Mouse (Mus musculus) spleen, postnatal 10 days (tissue): ENCODE results near the gene Hsd17b12.

Experiments used
- DNase-seq, 2 experiments: peaks; one replicate each; pipeline ENCODE4 v3.0.0; 2021 to 2022; ENCODE audit warnings: low spot score in 2 of 2

Gene Hsd17b12

GRCm38 (mm10) chr2:94089901-94090300 is 67.9 kb downstream of the Hsd17b12 start:
- DNase-seq = no peak

- no peak for DNase-seq
Measured at GRCm38 (mm10) chr2:94069482-94069881, 88.3 kb downstream of the Hsd17b12 start.

- no peak for DNase-seq
Measured at GRCm38 (mm10) chr2:94066540-94067135, 91.1 kb downstream of the Hsd17b12 start.

GRCm38 (mm10) chr2:94066120-94066519 is 91.6 kb downstream of the Hsd17b12 start:
- DNase-seq = no peak

GRCm38 (mm10) chr2:94062791-94063190 is 95.0 kb downstream of the Hsd17b12 start:
- DNase-seq = no peak

- DNase-seq = peak in 1 of 2 experiments; percentile 15
Measured at GRCm38 (mm10) chr2:94059459-94059858, 98.3 kb downstream of the Hsd17b12 start.

GRCm38 (mm10) chr2:94054813-94055212 is 103.0 kb downstream of the Hsd17b12 start:
- DNase-seq = peak in 1 of 2 experiments; percentile 19

- DNase-seq = no peak
Measured at GRCm38 (mm10) chr2:94051952-94052351, 105.8 kb downstream of the Hsd17b12 start.

GRCm38 (mm10) chr2:94050901-94051300 is 106.9 kb downstream of the Hsd17b12 start:
- DNase-seq = no peak

- no peak for DNase-seq
Measured at GRCm38 (mm10) chr2:94049471-94050176, 108.1 kb downstream of the Hsd17b12 start.

- DNase-seq = no peak
Measured at GRCm38 (mm10) chr2:94048733-94049470, 108.9 kb downstream of the Hsd17b12 start.

- DNase-seq = no peak
Measured at GRCm38 (mm10) chr2:94048271-94048670, 109.5 kb downstream of the Hsd17b12 start.

GRCm38 (mm10) chr2:94045411-94046090 is 112.2 kb downstream of the Hsd17b12 start:
- DNase-seq = no peak

- DNase-seq = no peak
Measured at GRCm38 (mm10) chr2:94044174-94044573, 113.6 kb downstream of the Hsd17b12 start.

- DNase-seq = no peak
Measured at GRCm38 (mm10) chr2:94043662-94044061, 114.1 kb downstream of the Hsd17b12 start.

GRCm38 (mm10) chr2:94042461-94042860 is 115.3 kb downstream of the Hsd17b12 start:
- no peak for DNase-seq

- DNase-seq = no peak
Measured at GRCm38 (mm10) chr2:94040391-94041125, 117.2 kb downstream of the Hsd17b12 start.

- DNase-seq = peak; percentile 24 to 66
Measured at GRCm38 (mm10) chr2:94035428-94036331, 122.1 kb downstream of the Hsd17b12 start.

- no peak for DNase-seq
Measured at GRCm38 (mm10) chr2:94030602-94031001, 127.2 kb downstream of the Hsd17b12 start.

GRCm38 (mm10) chr2:94024637-94025036 is 133.1 kb downstream of the Hsd17b12 start:
- no peak for DNase-seq
